Mouse (Mus musculus): ENCODE results near the gene Spata31d1d.
"Not testable (repeated sequence)": the region's sequence is repeated elsewhere in the genome, so short reads cannot be mapped to it uniquely, and the experiment has no call there.

Spata31d1d gene

GRCm38 (mm10) chr13:59728378-59729093 is 3.0 kb downstream of the Spata31d1d start:
- peak; percentile 53 to 76 for DNase-seq

- DNase-seq = no peak
Measured at GRCm38 (mm10) chr13:59726139-59726867, 5.2 kb downstream of the Spata31d1d start.

GRCm38 (mm10) chr13:59722089-59722488 is 9.5 kb downstream of the Spata31d1d start:
- not testable (repeated sequence) for DNase-seq

- DNase-seq = no peak
Measured at GRCm38 (mm10) chr13:59719475-59719874, 12.1 kb downstream of the Spata31d1d start.

- not testable (repeated sequence) for DNase-seq
Measured at GRCm38 (mm10) chr13:59718857-59719440, 12.6 kb downstream of the Spata31d1d start.

GRCm38 (mm10) chr13:59713710-59714109 is 17.8 kb downstream of the Spata31d1d start:
- no peak for DNase-seq

- DNase-seq = not testable (repeated sequence)
Measured at GRCm38 (mm10) chr13:59711984-59712383, 19.6 kb downstream of the Spata31d1d start, which contains the start of gene Spata31d1b. Spata31d1b (plus strand) TSS chr13:59712284.

- no peak for DNase-seq
Measured at GRCm38 (mm10) chr13:59710230-59710629, 21.3 kb downstream of the Spata31d1d start, which contains the start of gene Spata31d1a. Spata31d1a (minus strand) TSS chr13:59710330.

- DNase-seq = no peak
Measured at GRCm38 (mm10) chr13:59704562-59704961, 27.0 kb downstream of the Spata31d1d start.

- DNase-seq = no peak
Measured at GRCm38 (mm10) chr13:59703514-59703913, 28.0 kb downstream of the Spata31d1d start.

GRCm38 (mm10) chr13:59700137-59700536 is 31.4 kb downstream of the Spata31d1d start:
- not testable (repeated sequence) for DNase-seq

- DNase-seq = no peak
Measured at GRCm38 (mm10) chr13:59699131-59699530, 32.4 kb downstream of the Spata31d1d start.

GRCm38 (mm10) chr13:59695781-59696180 is 35.8 kb downstream of the Spata31d1d start:
- no peak for DNase-seq

- DNase-seq = no peak
Measured at GRCm38 (mm10) chr13:59694008-59694407, 37.5 kb downstream of the Spata31d1d start, which contains the start of gene 4921517D22Rik. 4921517D22Rik (minus strand) TSS chr13:59694108.

GRCm38 (mm10) chr13:59691478-59691877 is 40.1 kb downstream of the Spata31d1d start:
- DNase-seq = no peak

GRCm38 (mm10) chr13:59690576-59690975 is 41.0 kb downstream of the Spata31d1d start:
- DNase-seq = no peak

GRCm38 (mm10) chr13:59689843-59690242 is 41.7 kb downstream of the Spata31d1d start:
- DNase-seq = no peak

- DNase-seq = no peak
Measured at GRCm38 (mm10) chr13:59689313-59689712, 42.2 kb downstream of the Spata31d1d start.

- DNase-seq = no peak
Measured at GRCm38 (mm10) chr13:59688338-59688770, 43.2 kb downstream of the Spata31d1d start.

GRCm38 (mm10) chr13:59685236-59685635 is 46.3 kb downstream of the Spata31d1d start:
- no peak for DNase-seq

GRCm38 (mm10) chr13:59682629-59683028 is 48.9 kb downstream of the Spata31d1d start:
- no peak for DNase-seq

- no peak for DNase-seq
Measured at GRCm38 (mm10) chr13:59679908-59680307, 51.6 kb downstream of the Spata31d1d start.

- no peak for DNase-seq
Measured at GRCm38 (mm10) chr13:59679306-59679705, 52.2 kb downstream of the Spata31d1d start.

Measured in spleen, adult 18-20 months (tissue).